In genomic region chr6:18467777-18468176, GRCm38 (mm10) we compare ENCODE assay signal across 21 mouse cellular contexts. TPM values are rescaled to one million over a fixed set of nuclear protein-coding genes. Genes with fewer than 3 reads are reported as not detected.
DNase-seq lines count a peak whose midpoint lies in the region; ATAC-seq and TF ChIP-seq lines count a peak whose summit lies in the region.
"Had no signal": no experiment of that assay in that cellular context is flagged by ENCODE, and none has a peak within 500 bp of the region (broad histone marks: within the 10 kb centered on the region; RNA-seq: fewer than 3 reads in every experiment).

No protein-coding gene starts in this region.

- no peaks in the 10 kb centered on the region; the same call in 1 of the 2 replicates for H3K36me3 ChIP-seq in forebrain, postnatal 0 days (ENCODE audit: insufficient read depth)
- no peaks in the 10 kb centered on the region for H3K36me3 ChIP-seq in forebrain, embryonic 12.5 days (replicated peaks)
- no peaks in the 10 kb centered on the region for H3K36me3 ChIP-seq in midbrain, embryonic 13.5 days
- H3K36me3 ChIP-seq in midbrain, embryonic 16.5 days (ENCODE audit: control insufficient read depth, insufficient read depth, low read length), result no peaks in the 10 kb centered on the region
- no peaks in the 10 kb centered on the region for H3K36me3 ChIP-seq in limb, embryonic 12.5 days
- H3K36me3 ChIP-seq: forebrain, embryonic 10.5 days; heart, embryonic 10.5 days; intestine, embryonic 15.5 days; limb, embryonic 15.5 days; neural tube, embryonic 15.5 days had no signal

- H3K4me3 ChIP-seq in forebrain, postnatal 0 days (ENCODE audit: low read depth, low read length), result no peak overlapping the region
- no peak overlapping the region for H3K4me3 ChIP-seq in forebrain, embryonic 12.5 days (replicated peaks)
- H3K4me3 ChIP-seq in midbrain, embryonic 13.5 days (replicated peaks), result no peak overlapping the region
- H3K4me3 ChIP-seq in midbrain, embryonic 16.5 days (ENCODE audit: low read depth, low read length), result no peak overlapping the region
- no peak overlapping the region for H3K4me3 ChIP-seq in limb, embryonic 12.5 days (replicated peaks)
- H3K4me3 ChIP-seq: forebrain, embryonic 10.5 days; gastrocnemius, adult 2 months; heart, embryonic 10.5 days; intestine, embryonic 15.5 days; limb, embryonic 15.5 days; neural tube, embryonic 15.5 days had no signal

- peak; percentile 50 to 85 for DNase-seq in adrenal gland, adult (ENCODE audit: inconsistent age in 2 of 2, low spot score in 1 of 2)
- no peak for DNase-seq in adrenal gland, adult 18-20 months (ENCODE audit: low spot score in 2 of 2)
- no peak for DNase-seq in forebrain, postnatal 0 days
- DNase-seq: cerebellum, adult 9-10 months; gastrocnemius, adult 2 months; heart, postnatal 4 days; kidney, adult 8-10 months; kidney, postnatal 14 days; layer of hippocampus, postnatal 36 days; lung, postnatal 4 days had no signal

- H3K9me3 ChIP-seq in forebrain, postnatal 0 days (ENCODE audit: low read length), result no peaks in the 10 kb centered on the region
- no peaks in the 10 kb centered on the region for H3K9me3 ChIP-seq in forebrain, embryonic 12.5 days
- H3K9me3 ChIP-seq in midbrain, embryonic 13.5 days, result no peaks in the 10 kb centered on the region
- H3K9me3 ChIP-seq in midbrain, embryonic 16.5 days (replicated peaks; ENCODE audit: control insufficient read depth, low read length, poor library complexity, severe bottlenecking), result no peaks in the 10 kb centered on the region
- H3K9me3 ChIP-seq in limb, embryonic 12.5 days, result no peaks in the 10 kb centered on the region
- H3K9me3 ChIP-seq: forebrain, embryonic 10.5 days; heart, embryonic 10.5 days; intestine, embryonic 15.5 days; limb, embryonic 15.5 days; neural tube, embryonic 15.5 days had no signal

- no peak overlapping the region for H3K9ac ChIP-seq in forebrain, postnatal 0 days
- no peak overlapping the region for H3K9ac ChIP-seq in forebrain, embryonic 12.5 days
- no peak overlapping the region for H3K9ac ChIP-seq in midbrain, embryonic 13.5 days (replicated peaks)
- no peak overlapping the region for H3K9ac ChIP-seq in midbrain, embryonic 16.5 days (ENCODE audit: low read depth, low read length)
- H3K9ac ChIP-seq in limb, embryonic 12.5 days (replicated peaks), result no peak overlapping the region
- H3K9ac ChIP-seq: intestine, embryonic 15.5 days; limb, embryonic 15.5 days; neural tube, embryonic 15.5 days had no signal

- TF ChIP-seq CTCF in forebrain, postnatal 0 days (IDR thresholded peaks at IDR 0.05; ENCODE audit: low read depth), result no peak

- ATAC-seq in forebrain, postnatal 0 days, result no peak
- no peak for ATAC-seq in forebrain, embryonic 12.5 days (ENCODE audit: low FRiP score)
- ATAC-seq in midbrain, embryonic 13.5 days, result peak; percentile 34; the same call in 1 of the 2 replicates
- ATAC-seq in midbrain, embryonic 16.5 days, result no peak
- ATAC-seq in limb, embryonic 12.5 days (ENCODE audit: insufficient number of reproducible peaks, insufficient read depth, low FRiP score, low TSS enrichment, low read depth), result no peak
- ATAC-seq in granulocyte monocyte progenitor cell, adult 5-6 weeks (replicated peaks; ENCODE audit: poor library complexity, severe bottlenecking), result no peak
- ATAC-seq: intestine, embryonic 15.5 days had no signal

- no peak overlapping the region for H3K4me2 ChIP-seq in forebrain, postnatal 0 days (ENCODE audit: low read depth)
- H3K4me2 ChIP-seq in forebrain, embryonic 12.5 days, result no peak overlapping the region
- no peak overlapping the region for H3K4me2 ChIP-seq in midbrain, embryonic 13.5 days (replicated peaks)
- H3K4me2 ChIP-seq in midbrain, embryonic 16.5 days (ENCODE audit: low read length), result no peak overlapping the region
- no peak overlapping the region for H3K4me2 ChIP-seq in limb, embryonic 12.5 days
- H3K4me2 ChIP-seq: intestine, embryonic 15.5 days; limb, embryonic 15.5 days; neural tube, embryonic 15.5 days had no signal

- 0 out of 2 replicates have a peak overlapping the region, but pooled peaks have one; percentile 0 for H3K27ac ChIP-seq in forebrain, postnatal 0 days (ENCODE audit: low read depth, low read length)
- no peak overlapping the region for H3K27ac ChIP-seq in forebrain, embryonic 12.5 days
- no peak overlapping the region for H3K27ac ChIP-seq in midbrain, embryonic 13.5 days
- H3K27ac ChIP-seq in midbrain, embryonic 16.5 days (ENCODE audit: low read length), result no peak overlapping the region
- H3K27ac ChIP-seq in limb, embryonic 12.5 days, result 0 out of 2 replicates have a peak overlapping the region, but pooled peaks have one; percentile 2
- H3K27ac ChIP-seq: forebrain, embryonic 10.5 days; gastrocnemius, adult 2 months; heart, embryonic 10.5 days; intestine, embryonic 15.5 days; limb, embryonic 15.5 days; neural tube, embryonic 15.5 days had no signal

- WGBS in forebrain, postnatal 0 days, result 40% methylated on average over 2 of the region's 2 CpGs
- WGBS in forebrain, embryonic 12.5 days, result 46% methylated on average over 2 of the region's 2 CpGs
- WGBS in midbrain, embryonic 13.5 days, result 56% methylated on average over 2 of the region's 2 CpGs
- 50% methylated on average over 2 of the region's 2 CpGs for WGBS in midbrain, embryonic 16.5 days
- WGBS in limb, embryonic 12.5 days, result 52% methylated on average over 2 of the region's 2 CpGs

- H3K27me3 ChIP-seq in forebrain, postnatal 0 days (ENCODE audit: insufficient read depth, low read length), result no peaks in the 10 kb centered on the region
- no peaks in the 10 kb centered on the region for H3K27me3 ChIP-seq in forebrain, embryonic 12.5 days
- no peaks in the 10 kb centered on the region for H3K27me3 ChIP-seq in midbrain, embryonic 13.5 days
- no peaks in the 10 kb centered on the region for H3K27me3 ChIP-seq in midbrain, embryonic 16.5 days (ENCODE audit: control insufficient read depth, insufficient read depth, low read depth, low read length)
- H3K27me3 ChIP-seq in limb, embryonic 12.5 days, result no peaks in the 10 kb centered on the region
- H3K27me3 ChIP-seq: intestine, embryonic 15.5 days; limb, embryonic 15.5 days; neural tube, embryonic 15.5 days had no signal

- H3K4me1 ChIP-seq in forebrain, postnatal 0 days (ENCODE audit: insufficient read depth), result 0 out of 2 replicates have a peak, but pooled peaks cover 3% of the 10 kb centered on the region
- H3K4me1 ChIP-seq in forebrain, embryonic 12.5 days, result peaks cover 6% of the 10 kb centered on the region
- peaks cover 13% of the 10 kb centered on the region; the same call in 1 of the 2 replicates for H3K4me1 ChIP-seq in midbrain, embryonic 13.5 days (replicated peaks)
- H3K4me1 ChIP-seq in midbrain, embryonic 16.5 days (ENCODE audit: control insufficient read depth, insufficient read depth, low read length), result peaks cover 7% of the 10 kb centered on the region; the same call in 1 of the 2 replicates
- H3K4me1 ChIP-seq in limb, embryonic 12.5 days (replicated peaks), result peaks cover 17% of the 10 kb centered on the region
- H3K4me1 ChIP-seq: forebrain, embryonic 10.5 days; heart, embryonic 10.5 days; intestine, embryonic 15.5 days; limb, embryonic 15.5 days had no signal

RNA-seq across cellular contexts. Expression of gene Cttnbp2, which starts 46.9 kb away (rescaled TPM):
- 10 to 100 TPM; 65.9 to 88.8 TPM for total RNA-seq in adrenal gland, adult 18-20 months (2021)
- total RNA-seq in forebrain, postnatal 0 days (2014; rRNA removed), result 45.6 and 49.7 TPM in 2 replicates
- polyA plus RNA-seq in forebrain, postnatal 0 days (2015; fragmentation: Nextera tagmentation; extraction: Ambion mirVana), result 24.2 and 43.5 TPM in 2 replicates
- 29.8 and 30.9 TPM in 2 replicates for polyA plus RNA-seq in forebrain, embryonic 12.5 days (2016; fragmentation: Nextera tagmentation; extraction: Ambion mirVana)
- 43.4 and 44.3 TPM in 2 replicates for polyA plus RNA-seq in midbrain, embryonic 13.5 days (2015; fragmentation: Nextera tagmentation; extraction: Ambion mirVana)
- polyA plus RNA-seq in midbrain, embryonic 16.5 days (2015; fragmentation: Nextera tagmentation; extraction: Ambion mirVana), result 57.3 and 58.7 TPM in 2 replicates
- 20.4 and 22.7 TPM in 2 replicates for polyA plus RNA-seq in limb, embryonic 12.5 days (2016; fragmentation: Nextera tagmentation; extraction: Ambion mirVana)
- total RNA-seq in granulocyte monocyte progenitor cell, adult 5-6 weeks (2014; fragmentation: Nextera tagmentation), result not detected in 2 replicates
- not detected in 2 replicates for total RNA-seq in granulocyte monocyte progenitor cell, adult 5-6 weeks (2017)
- total RNA-seq: megakaryocyte-erythroid progenitor cell, adult 5-6 weeks had no signal

Comparison
In these comparisons a context has a peak if more than half of its experiments do, and no peak if none do; other contexts are left out.
1. DNase-seq: peak in adrenal gland, adult (2 of 2); none in adrenal gland, adult 18-20 months (0 of 2) and forebrain, postnatal 0 days (single experiment).
2. H3K27ac ChIP-seq: peak in forebrain, postnatal 0 days (single experiment) and limb, embryonic 12.5 days (single experiment); none in forebrain, embryonic 12.5 days (single experiment), midbrain, embryonic 13.5 days (single experiment) and midbrain, embryonic 16.5 days (single experiment).